Mouse (Mus musculus): ENCODE measurements around the gene Cln5.

Cln5 gene

GRCm38 (mm10) chr14:103078006-103078912, 8.2 kb downstream of the Cln5 start:
- DNase-seq (ENCODE audit: low spot score) = no peak

- DNase-seq (ENCODE audit: low spot score) = no peak
Measured at GRCm38 (mm10) chr14:103079209-103079977, 9.4 kb downstream of the Cln5 start.

- no peak for DNase-seq (ENCODE audit: low spot score)
Measured at GRCm38 (mm10) chr14:103085840-103086533, 16.0 kb downstream of the Cln5 start.

- DNase-seq (ENCODE audit: low spot score) = no peak
Measured at GRCm38 (mm10) chr14:103086671-103087324, 16.8 kb downstream of the Cln5 start.

GRCm38 (mm10) chr14:103087846-103088245, 17.8 kb downstream of the Cln5 start:
- DNase-seq (ENCODE audit: low spot score) = no peak

- DNase-seq (ENCODE audit: low spot score) = peak; percentile 55
Measured at GRCm38 (mm10) chr14:103088624-103089023, 18.6 kb downstream of the Cln5 start.

GRCm38 (mm10) chr14:103093236-103093635, 23.2 kb downstream of the Cln5 start:
- no peak for DNase-seq (ENCODE audit: low spot score)

GRCm38 (mm10) chr14:103093670-103094069, 23.7 kb downstream of the Cln5 start:
- DNase-seq (ENCODE audit: low spot score) = no peak

GRCm38 (mm10) chr14:103095036-103095435, 25.0 kb downstream of the Cln5 start:
- no peak for DNase-seq (ENCODE audit: low spot score)

- DNase-seq (ENCODE audit: low spot score) = no peak
Measured at GRCm38 (mm10) chr14:103095826-103096225, 25.8 kb downstream of the Cln5 start.

GRCm38 (mm10) chr14:103096621-103097020, 26.6 kb downstream of the Cln5 start:
- DNase-seq (ENCODE audit: low spot score) = peak; percentile 86

- DNase-seq (ENCODE audit: low spot score) = peak; percentile 49
Measured at GRCm38 (mm10) chr14:103098213-103098586, 28.2 kb downstream of the Cln5 start.

- DNase-seq (ENCODE audit: low spot score) = peak; percentile 77
Measured at GRCm38 (mm10) chr14:103098587-103099235, 28.7 kb downstream of the Cln5 start.

- DNase-seq (ENCODE audit: low spot score) = peak; percentile 97
Measured at GRCm38 (mm10) chr14:103099238-103099933, 29.4 kb downstream of the Cln5 start, which contains the start of gene Fbxl3. Gene Fbxl3, minus strand, starts transcription at chr14:103099566.

GRCm38 (mm10) chr14:103100296-103100695, 30.3 kb downstream of the Cln5 start:
- no peak for DNase-seq (ENCODE audit: low spot score)

- DNase-seq (ENCODE audit: low spot score) = no peak
Measured at GRCm38 (mm10) chr14:103101171-103101570, 31.2 kb downstream of the Cln5 start.

- DNase-seq (ENCODE audit: low spot score) = no peak
Measured at GRCm38 (mm10) chr14:103102246-103102645, 32.2 kb downstream of the Cln5 start.

GRCm38 (mm10) chr14:103102731-103103335, 32.8 kb downstream of the Cln5 start:
- DNase-seq (ENCODE audit: low spot score) = no peak

- no peak for DNase-seq (ENCODE audit: low spot score)
Measured at GRCm38 (mm10) chr14:103106301-103106700, 36.3 kb downstream of the Cln5 start.

GRCm38 (mm10) chr14:103109971-103110370, 40.0 kb downstream of the Cln5 start:
- peak; percentile 54 for DNase-seq (ENCODE audit: low spot score)

All from adipocyte (in vitro differentiated cells).